Mouse (Mus musculus) CD4-positive, CD25-positive, alpha-beta regulatory T cell (primary cell): ENCODE results near the gene Casc1. TPM values are rescaled to one million over a fixed set of nuclear protein-coding genes. Genes with fewer than 3 reads are reported as not detected.

Experiments used
- polyA plus RNA-seq: library from polyadenylated mRNA; unstranded; fragments of 100-300 nt; shearing (Covaris generic); gene quantifications from one replicate; pipeline ENCODE4 v1.2.1, GENCODE M21; 2017

The Casc1 gene
- polyA plus RNA-seq: 1.3 TPM

DNA sequence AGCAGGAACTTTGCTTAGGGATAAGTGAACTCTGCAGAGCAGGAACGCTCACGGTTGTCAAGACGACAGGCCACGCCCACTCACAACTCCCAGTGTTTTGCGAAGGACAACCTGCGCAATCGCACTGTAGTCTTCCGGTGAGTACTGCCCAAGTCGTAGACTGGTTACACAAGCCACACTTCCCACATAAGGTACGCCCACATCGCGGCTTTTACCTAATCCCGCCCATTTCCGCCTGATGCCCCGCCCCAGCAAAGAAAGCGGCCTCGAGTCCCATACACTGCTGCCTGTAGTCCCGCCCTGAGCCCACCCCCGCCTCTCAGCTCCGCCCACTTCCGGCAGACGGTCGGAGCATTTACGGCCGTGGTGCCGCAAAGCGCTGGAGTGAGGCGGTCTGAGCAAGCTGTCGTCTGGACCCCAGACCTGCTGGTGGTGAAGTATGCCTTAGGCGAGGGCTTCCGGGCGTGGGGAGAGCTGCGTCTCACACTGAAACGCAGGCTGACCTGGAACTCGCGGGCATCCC lies at the start of gene Casc1, which contains the start of gene Etfrf1:
TSS of gene Casc1 (minus strand) at position 190 of the 523 bp plus-strand sequence.
TSS of gene Etfrf1 (plus strand) at position 319 of the 523 bp plus-strand sequence.

DNA sequence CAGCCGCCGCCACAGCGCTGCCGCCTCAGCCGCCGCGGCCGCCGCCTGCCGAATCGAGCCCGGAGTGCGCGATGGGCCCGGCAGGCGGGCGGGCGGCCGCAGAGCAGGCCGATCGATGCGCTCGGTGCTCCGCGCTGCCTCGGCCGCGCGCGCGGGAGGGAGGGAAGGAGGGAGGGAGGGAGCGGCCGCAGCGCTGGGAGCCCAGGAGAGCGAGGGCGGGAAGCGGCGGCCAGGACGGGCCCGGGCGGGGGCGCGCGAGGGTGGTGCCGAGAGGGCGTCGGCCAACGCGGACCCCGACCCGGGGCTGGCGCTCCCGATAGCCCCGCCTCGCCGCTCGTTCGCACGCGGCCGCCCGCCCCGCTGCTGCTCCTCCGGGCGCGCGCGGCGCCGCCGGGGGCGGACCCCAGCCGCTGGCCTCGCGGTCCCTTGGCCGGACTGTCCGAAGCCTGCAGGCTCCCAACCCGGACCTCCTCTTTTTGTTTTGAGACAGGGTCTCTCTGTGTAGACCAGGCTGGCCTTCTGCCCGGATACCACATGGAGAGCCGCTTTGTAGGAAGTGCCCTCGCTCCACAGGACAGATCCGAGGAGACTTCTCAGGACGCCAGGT lies 39.5 kb upstream of the Casc1 start, which contains the start of gene Kras:
TSS of gene Kras (minus strand) at position 55 of the 607 bp plus-strand sequence.

Other genes with a start within 250 kb of the Casc1 start
- gene Bcat1, start 134.8 kb downstream of the Casc1 start, polyA plus RNA-seq: 6.0 TPM
- 249 TPM for gene Lrmp, start 95.4 kb downstream of the Casc1 start, polyA plus RNA-seq
- 24.7 TPM for gene Etfrf1, start 129 bp upstream of the Casc1 start, polyA plus RNA-seq
- 180 TPM for gene Kras, start 39.2 kb upstream of the Casc1 start, polyA plus RNA-seq